Mouse (Mus musculus) retina, postnatal 7 days (tissue): Measurements from ENCODE around the gene Rab1b.

Experiments
- DNase-seq: peaks from one replicate; pipeline ENCODE4 v3.0.0-alpha.2; 2012; ENCODE audit warnings: low read depth, low spot score

Rab1b gene

GRCm38 (mm10) chr19:5071545-5072369 lies 35.1 kb downstream of the Rab1b start:
- DNase-seq = no peak

- no peak for DNase-seq
These were observed 35.8 kb downstream of the Rab1b start for GRCm38 (mm10) chr19:5071077-5071476.

- no peak for DNase-seq
These were observed 36.9 kb downstream of the Rab1b start for GRCm38 (mm10) chr19:5069978-5070377.

- no peak for DNase-seq
These were observed 37.4 kb downstream of the Rab1b start for GRCm38 (mm10) chr19:5069486-5069885.

GRCm38 (mm10) chr19:5068570-5069234 lies 38.2 kb downstream of the Rab1b start:
- DNase-seq = no peak

GRCm38 (mm10) chr19:5067867-5068569 lies 38.9 kb downstream of the Rab1b start, which contains the start of gene Cd248:
Gene Cd248 (plus strand): TSS chr19:5068078.
- DNase-seq = no peak

GRCm38 (mm10) chr19:5067040-5067799 lies 39.7 kb downstream of the Rab1b start:
- no peak for DNase-seq

GRCm38 (mm10) chr19:5065104-5065503 lies 41.8 kb downstream of the Rab1b start:
- no peak for DNase-seq

GRCm38 (mm10) chr19:5062446-5062845 lies 44.4 kb downstream of the Rab1b start:
- DNase-seq = no peak

GRCm38 (mm10) chr19:5062041-5062440 lies 44.8 kb downstream of the Rab1b start:
- no peak for DNase-seq

GRCm38 (mm10) chr19:5060365-5061330 lies 46.2 kb downstream of the Rab1b start:
- no peak for DNase-seq

- no peak for DNase-seq
These were observed 47.8 kb downstream of the Rab1b start for GRCm38 (mm10) chr19:5058801-5059771.

GRCm38 (mm10) chr19:5057876-5058775 lies 48.7 kb downstream of the Rab1b start:
- no peak for DNase-seq

- no peak for DNase-seq
These were observed 50.6 kb downstream of the Rab1b start for GRCm38 (mm10) chr19:5056251-5056650.

GRCm38 (mm10) chr19:5053909-5054308 lies 53.0 kb downstream of the Rab1b start:
- DNase-seq = no peak

- no peak for DNase-seq
These were observed 54.0 kb downstream of the Rab1b start for GRCm38 (mm10) chr19:5052853-5053252.

- no peak for DNase-seq
These were observed 54.6 kb downstream of the Rab1b start for GRCm38 (mm10) chr19:5052166-5052822.

- no peak for DNase-seq
These were observed 55.4 kb downstream of the Rab1b start for GRCm38 (mm10) chr19:5051515-5051914.
